Mouse (Mus musculus): ENCODE data around the gene Ptgds. TPM values are rescaled to one million over a fixed set of nuclear protein-coding genes. Genes with fewer than 3 reads are reported as not detected.

The Ptgds gene
- 1.1 and 1.5 TPM in 2 replicates for polyA plus RNA-seq (2014; fragmentation: Nextera tagmentation; extraction: Ambion mirVana)

DNA sequence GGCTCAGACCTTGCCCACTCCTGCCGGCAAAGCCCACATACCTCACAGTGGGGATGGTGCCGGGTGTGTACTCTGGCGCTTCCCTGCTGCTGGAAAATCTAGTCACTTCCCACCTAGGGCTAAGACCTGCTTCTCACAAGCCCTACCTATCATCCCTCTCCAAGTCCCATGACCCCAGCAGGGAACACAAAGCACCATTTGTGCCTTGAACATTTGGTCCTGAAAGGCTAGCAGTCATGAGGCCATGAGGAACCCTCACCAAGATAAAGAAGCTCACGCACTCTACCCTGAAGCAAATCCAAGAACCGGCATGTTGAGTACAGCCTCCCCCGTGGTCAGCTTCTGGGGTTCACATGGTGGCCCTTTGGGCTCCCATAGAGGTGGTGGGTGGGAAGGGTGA is at the start of gene Ptgds:
Ptgds (minus strand) TSS at position 78 of the 400 bp plus-strand sequence.
- Histone ChIP-seq H3K9me3 (ENCODE audit: control insufficient read depth, low read length) (no peaks in the 10 kb centered on the region), H3K27me3 (ENCODE audit: control insufficient read depth, insufficient read depth, low read length) (no peaks in the 10 kb centered on the region), H3K4me2 (replicated peaks; ENCODE audit: low read depth, low read length) (no peak within 1 kb of the TSS), H3K27ac (ENCODE audit: low read depth, low read length) (no peak within 1 kb of the TSS), H3K4me1 (ENCODE audit: control insufficient read depth, insufficient read depth, low read length) (no peaks in the 10 kb centered on the region), H3K4me3 (ENCODE audit: low read length) (no peak within 1 kb of the TSS), H3K36me3 (ENCODE audit: control insufficient read depth, insufficient read depth, low read length) (no peaks in the 10 kb centered on the region), H3K9ac (ENCODE audit: low read depth, low read length) (no peak within 1 kb of the TSS)
- WGBS: 50% methylated on average over 6 of the region's 6 CpGs
- no peak for ATAC-seq (ENCODE audit: low FRiP score, low TSS enrichment)

DNA sequence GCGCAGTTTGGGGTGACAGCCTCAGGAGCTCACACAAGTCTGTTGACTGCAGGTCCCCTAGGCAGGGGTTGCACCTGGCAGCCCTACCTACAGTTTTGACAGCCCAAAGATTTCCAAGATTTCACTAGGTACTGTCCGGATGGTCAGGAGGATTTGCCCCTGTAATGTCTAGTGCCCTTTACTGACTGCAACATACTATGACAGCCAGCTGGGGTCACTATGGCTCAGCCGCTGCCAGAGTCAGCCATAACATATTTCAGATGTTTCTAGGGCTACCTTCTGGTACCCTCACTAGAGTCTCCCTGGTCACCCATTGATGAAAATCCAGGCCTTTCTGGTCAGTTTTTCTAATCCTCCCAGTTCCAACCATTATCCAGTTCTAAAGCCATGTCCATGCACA is 40.1 kb upstream of the Ptgds start:
- no peak overlapping the region for H3K27ac ChIP-seq (ENCODE audit: low read depth, low read length)
- H3K4me2 ChIP-seq (replicated peaks; ENCODE audit: low read depth, low read length): no peak overlapping the region
- 59% methylated on average over 3 of the region's 3 CpGs for WGBS
- no peaks in the 10 kb centered on the region for H3K27me3 ChIP-seq (ENCODE audit: control insufficient read depth, insufficient read depth, low read length)
- H3K9ac ChIP-seq (ENCODE audit: low read depth, low read length): no peak overlapping the region
- no peaks in the 10 kb centered on the region for H3K4me1 ChIP-seq (ENCODE audit: control insufficient read depth, insufficient read depth, low read length)
- no peaks in the 10 kb centered on the region for H3K9me3 ChIP-seq (ENCODE audit: control insufficient read depth, low read length)
- peaks cover 5% of the 10 kb centered on the region; the same call in 1 of the 2 replicates for H3K36me3 ChIP-seq (ENCODE audit: control insufficient read depth, insufficient read depth, low read length)
- no peak for ATAC-seq (ENCODE audit: low FRiP score, low TSS enrichment)
- H3K4me3 ChIP-seq (ENCODE audit: low read length): no peak overlapping the region

DNA sequence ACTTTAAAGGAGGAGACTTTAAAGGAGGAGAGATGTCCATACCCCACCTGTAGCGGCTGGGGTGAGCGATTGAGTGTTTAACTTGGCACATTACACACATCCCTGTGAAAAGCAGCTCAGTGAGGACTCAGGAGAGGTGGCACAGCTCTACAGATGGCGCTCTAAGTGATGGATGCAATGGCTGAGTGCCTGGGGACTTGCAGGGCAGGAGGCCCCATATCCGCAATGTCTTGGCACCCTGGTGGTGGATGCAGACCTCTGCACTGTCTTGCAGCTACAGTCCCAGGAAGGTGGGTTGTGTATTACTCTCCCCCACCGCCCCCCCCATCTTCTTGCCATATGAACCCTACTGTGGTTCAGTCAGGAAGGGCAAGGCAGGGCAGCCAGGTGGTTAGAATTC is 37.1 kb upstream of the Ptgds start:
- Histone ChIP-seq H3K4me3 (ENCODE audit: low read length) (no peak overlapping the region), H3K36me3 (ENCODE audit: control insufficient read depth, insufficient read depth, low read length) (peaks cover 22% of the 10 kb centered on the region; the same call in 1 of the 2 replicates), H3K27ac (ENCODE audit: low read depth, low read length) (no peak overlapping the region), H3K4me2 (replicated peaks; ENCODE audit: low read depth, low read length) (no peak overlapping the region), H3K4me1 (ENCODE audit: control insufficient read depth, insufficient read depth, low read length) (no peaks in the 10 kb centered on the region), H3K27me3 (ENCODE audit: control insufficient read depth, insufficient read depth, low read length) (no peaks in the 10 kb centered on the region), H3K9me3 (ENCODE audit: control insufficient read depth, low read length) (no peaks in the 10 kb centered on the region), H3K9ac (ENCODE audit: low read depth, low read length) (no peak overlapping the region)
- ATAC-seq (ENCODE audit: low FRiP score, low TSS enrichment): peak; percentile 59; the same call in 1 of the 2 replicates
- 34% methylated on average over 5 of the region's 5 CpGs for WGBS

DNA sequence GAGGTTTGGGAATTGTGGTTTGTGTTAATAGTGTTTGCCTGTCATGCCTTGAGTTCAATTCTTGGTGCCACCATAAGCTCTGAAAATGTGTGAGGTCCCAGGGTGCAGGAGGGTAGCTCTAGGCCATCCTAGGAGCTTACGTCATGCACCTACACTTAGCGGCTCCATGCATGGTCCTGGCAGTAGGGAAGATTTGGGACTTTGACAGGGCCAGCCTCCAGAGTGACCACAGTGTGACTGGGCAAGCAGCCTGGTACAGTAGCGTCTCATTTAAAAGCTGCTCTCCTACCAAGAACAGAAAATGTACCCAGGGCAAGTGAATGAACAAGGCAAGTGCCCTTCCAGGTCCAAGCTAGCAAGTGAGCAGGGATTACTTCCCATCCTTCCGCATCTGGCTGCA is 36.0 kb upstream of the Ptgds start:
- Histone ChIP-seq H3K27me3 (ENCODE audit: control insufficient read depth, insufficient read depth, low read length) (no peaks in the 10 kb centered on the region), H3K27ac (ENCODE audit: low read depth, low read length) (no peak overlapping the region), H3K4me2 (replicated peaks; ENCODE audit: low read depth, low read length) (no peak overlapping the region), H3K4me3 (ENCODE audit: low read length) (no peak overlapping the region), H3K9me3 (ENCODE audit: control insufficient read depth, low read length) (no peaks in the 10 kb centered on the region), H3K4me1 (ENCODE audit: control insufficient read depth, insufficient read depth, low read length) (peaks cover 7% of the 10 kb centered on the region), H3K36me3 (ENCODE audit: control insufficient read depth, insufficient read depth, low read length) (peaks cover 22% of the 10 kb centered on the region; the same call in 1 of the 2 replicates), H3K9ac (ENCODE audit: low read depth, low read length) (no peak overlapping the region)
- ATAC-seq (ENCODE audit: low FRiP score, low TSS enrichment): no peak
- WGBS: 97% methylated on average over 4 of the region's 4 CpGs

DNA sequence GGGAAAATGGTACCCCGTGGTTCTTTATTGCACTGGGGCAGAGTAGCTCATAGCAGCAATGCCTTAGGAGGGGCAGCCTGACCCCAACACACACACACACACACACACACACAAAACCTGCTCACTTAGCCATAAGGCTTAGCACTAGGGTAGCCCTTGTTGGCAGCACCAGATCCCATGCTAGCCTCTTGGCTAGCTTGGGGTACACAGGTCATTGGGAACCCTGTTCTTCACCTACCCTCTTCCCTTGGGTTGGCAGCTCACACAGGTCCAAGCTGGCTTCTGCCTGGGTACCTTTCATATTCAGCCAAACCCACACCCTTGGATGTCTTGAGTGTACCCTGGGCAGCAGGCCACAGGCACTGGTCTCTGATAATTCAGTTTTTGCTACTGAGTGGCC is 35.2 kb upstream of the Ptgds start:
- WGBS: 88% methylated on average over 1 of the region's 1 CpGs
- no peaks in the 10 kb centered on the region for H3K9me3 ChIP-seq (ENCODE audit: control insufficient read depth, low read length)
- H3K27ac ChIP-seq (ENCODE audit: low read depth, low read length): no peak overlapping the region
- peaks cover 11% of the 10 kb centered on the region for H3K4me1 ChIP-seq (ENCODE audit: control insufficient read depth, insufficient read depth, low read length)
- H3K4me2 ChIP-seq (replicated peaks; ENCODE audit: low read depth, low read length): no peak overlapping the region
- no peak overlapping the region for H3K9ac ChIP-seq (ENCODE audit: low read depth, low read length)
- no peaks in the 10 kb centered on the region for H3K27me3 ChIP-seq (ENCODE audit: control insufficient read depth, insufficient read depth, low read length)
- ATAC-seq (ENCODE audit: low FRiP score, low TSS enrichment): no peak
- H3K36me3 ChIP-seq (ENCODE audit: control insufficient read depth, insufficient read depth, low read length): peaks cover 22% of the 10 kb centered on the region; the same call in 1 of the 2 replicates
- no peak overlapping the region for H3K4me3 ChIP-seq (ENCODE audit: low read length)

- no peak for ATAC-seq (ENCODE audit: low FRiP score, low TSS enrichment)
- Histone ChIP-seq H3K4me3 (ENCODE audit: low read length) (no peak overlapping the region), H3K9me3 (ENCODE audit: control insufficient read depth, low read length) (no peaks in the 10 kb centered on the region), H3K27ac (ENCODE audit: low read depth, low read length) (no peak overlapping the region), H3K36me3 (ENCODE audit: control insufficient read depth, insufficient read depth, low read length) (peaks cover 22% of the 10 kb centered on the region; the same call in 1 of the 2 replicates), H3K4me2 (replicated peaks; ENCODE audit: low read depth, low read length) (no peak overlapping the region), H3K9ac (ENCODE audit: low read depth, low read length) (no peak overlapping the region), H3K27me3 (ENCODE audit: control insufficient read depth, insufficient read depth, low read length) (no peaks in the 10 kb centered on the region), H3K4me1 (ENCODE audit: control insufficient read depth, insufficient read depth, low read length) (peaks cover 12% of the 10 kb centered on the region)
- 96% methylated on average over 17 of the region's 19 CpGs for WGBS
These were observed 34.7 kb upstream of the Ptgds start for GRCm38 (mm10) chr2:25504538-25504937.

DNA sequence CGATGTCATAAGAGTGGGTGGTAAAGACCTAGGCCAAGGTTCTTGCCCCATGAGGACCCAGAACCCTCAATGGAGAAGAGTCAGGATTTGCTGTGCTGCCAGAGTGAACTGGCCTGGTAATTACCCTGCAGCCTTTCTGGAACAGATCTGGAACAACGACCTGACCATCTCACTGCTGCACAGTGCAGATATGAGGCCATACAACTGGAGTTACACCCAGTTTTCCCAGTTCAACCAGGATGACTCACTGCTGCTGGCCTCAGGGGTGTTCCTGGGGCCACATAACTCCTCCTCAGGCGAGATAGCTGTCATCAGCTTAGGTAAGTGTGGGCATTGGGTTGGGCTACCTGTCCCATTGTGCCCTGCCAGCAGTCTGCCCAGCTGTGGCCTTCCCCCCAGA is 32.9 kb upstream of the Ptgds start:
- Histone ChIP-seq H3K9ac (ENCODE audit: low read depth, low read length) (no peak overlapping the region), H3K4me1 (ENCODE audit: control insufficient read depth, insufficient read depth, low read length) (peaks cover 17% of the 10 kb centered on the region), H3K27ac (ENCODE audit: low read depth, low read length) (no peak overlapping the region), H3K9me3 (ENCODE audit: control insufficient read depth, low read length) (no peaks in the 10 kb centered on the region), H3K36me3 (ENCODE audit: control insufficient read depth, insufficient read depth, low read length) (peaks cover 22% of the 10 kb centered on the region; the same call in 1 of the 2 replicates), H3K4me2 (replicated peaks; ENCODE audit: low read depth, low read length) (no peak overlapping the region), H3K27me3 (ENCODE audit: control insufficient read depth, insufficient read depth, low read length) (no peaks in the 10 kb centered on the region), H3K4me3 (ENCODE audit: low read length) (no peak overlapping the region)
- 86% methylated on average over 3 of the region's 3 CpGs for WGBS
- no peak for ATAC-seq (ENCODE audit: low FRiP score, low TSS enrichment)

DNA sequence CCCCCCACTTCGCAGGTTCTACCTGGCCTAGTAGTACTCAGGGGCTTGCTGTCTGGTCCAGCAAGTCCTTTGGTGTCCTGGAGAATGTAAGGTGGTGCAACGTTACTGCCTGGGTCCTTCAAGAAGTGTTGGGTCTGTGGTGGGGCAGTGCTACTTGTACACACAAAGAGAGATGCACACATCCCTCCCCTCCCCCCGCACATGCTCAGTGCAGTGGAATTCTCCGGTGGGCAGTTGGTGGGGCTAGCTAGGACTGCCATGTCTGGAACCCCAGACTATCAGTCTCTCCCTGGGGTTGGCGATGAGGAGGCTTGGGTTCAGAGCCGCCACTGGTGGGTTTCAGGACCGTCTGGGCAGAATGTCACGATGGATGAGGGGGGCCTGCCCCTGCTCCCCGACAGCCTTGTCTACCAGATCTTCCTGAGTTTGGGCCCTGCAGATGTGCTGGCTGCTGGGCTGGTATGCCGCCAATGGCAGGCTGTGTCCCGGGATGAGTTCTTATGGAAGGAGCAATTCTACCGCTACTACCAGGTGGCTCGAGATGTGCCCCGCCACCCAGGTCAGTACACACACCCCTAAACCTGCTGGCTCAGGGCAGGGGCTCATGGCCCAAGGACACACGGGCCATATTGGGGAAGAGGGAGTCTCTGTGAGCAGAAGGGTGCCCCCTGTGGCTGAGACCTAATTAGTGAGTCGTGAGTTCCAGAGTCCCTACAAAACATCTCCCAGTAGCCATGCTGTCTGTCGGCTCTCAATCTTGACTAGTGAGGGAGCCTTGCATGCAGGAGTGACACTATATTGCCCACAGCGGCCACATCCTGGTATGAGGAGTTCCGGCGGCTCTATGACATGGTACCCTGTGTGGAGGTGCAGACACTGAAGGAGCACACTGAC is 32.0 kb upstream of the Ptgds start, which contains the start of gene C8g:
C8g (minus strand) TSS at position 127 of the 894 bp plus-strand sequence.
- WGBS: 75% methylated on average over 20 of the region's 20 CpGs
- ATAC-seq (ENCODE audit: low FRiP score, low TSS enrichment): no peak

More for the DNA sequence above, 32.0 kb upstream of the Ptgds start, which contains the start of gene C8g:
- H3K9ac ChIP-seq (ENCODE audit: low read depth, low read length): peak within 1 kb of the TSS; percentile 94
- peak within 1 kb of the TSS; percentile 66 for H3K4me3 ChIP-seq (ENCODE audit: low read length)
- H3K4me1 ChIP-seq (ENCODE audit: control insufficient read depth, insufficient read depth, low read length): peaks cover 23% of the 10 kb centered on the region
- peak within 1 kb of the TSS; percentile 82 for H3K4me2 ChIP-seq (replicated peaks; ENCODE audit: low read depth, low read length)
- H3K27ac ChIP-seq (ENCODE audit: low read depth, low read length): peak within 1 kb of the TSS; percentile 71; the same call in 1 of the 2 replicates
- H3K27me3 ChIP-seq (ENCODE audit: control insufficient read depth, insufficient read depth, low read length): no peaks in the 10 kb centered on the region
- H3K36me3 ChIP-seq (ENCODE audit: control insufficient read depth, insufficient read depth, low read length): peaks cover 22% of the 10 kb centered on the region; the same call in 1 of the 2 replicates
- H3K9me3 ChIP-seq (ENCODE audit: control insufficient read depth, low read length): no peaks in the 10 kb centered on the region
